Mouse (Mus musculus) megakaryocyte-erythroid progenitor cell, adult 5-6 weeks (primary cell): ENCODE measurements around the gene Cby1. TPM values are rescaled to one million over a fixed set of nuclear protein-coding genes. Genes with fewer than 3 reads are reported as not detected.

Experiments
- ATAC-seq: replicated peaks from 2 replicates; pipeline ENCODE4 v1.8.0; 2016; ENCODE audit warnings: mild to moderate bottlenecking, inconsistent platforms; ENCODE audit not compliant: severe bottlenecking, poor library complexity, low FRiP score, low TSS enrichment
- total RNA-seq, 2 experiments: library from RNA; stranded (forward) in 1 of 2; stranded (reverse) in 1 of 2; fragments of 200-1000, 215-1000 nt in 1 of 2; fragments of >200 nt in 1 of 2; fragmentation: Nextera tagmentation in 1 of 2; gene quantifications; 2 replicates each; pipeline ENCODE4 v1.2.3; 2014 to 2017

Gene Cby1
- total RNA-seq (2014; fragmentation: Nextera tagmentation), result 18.3 and 32.9 TPM in 2 replicates
- total RNA-seq (2017), result 57.0 and 65.7 TPM in 2 replicates

GRCm38 (mm10) chr15:79658531-79659375 is at the start of gene Cby1, which contains the start of gene Fam227a:
Gene Cby1 (plus strand): TSS chr15:79659199.
Gene Fam227a (minus strand): TSS chr15:79658956.
- ATAC-seq, result peak; percentile 89

GRCm38 (mm10) chr15:79609226-79609625 is 49.8 kb upstream of the Cby1 start:
- ATAC-seq, result no peak

- ATAC-seq, result no peak
Observed at GRCm38 (mm10) chr15:79615501-79615900, 43.5 kb upstream of the Cby1 start.

DNA sequence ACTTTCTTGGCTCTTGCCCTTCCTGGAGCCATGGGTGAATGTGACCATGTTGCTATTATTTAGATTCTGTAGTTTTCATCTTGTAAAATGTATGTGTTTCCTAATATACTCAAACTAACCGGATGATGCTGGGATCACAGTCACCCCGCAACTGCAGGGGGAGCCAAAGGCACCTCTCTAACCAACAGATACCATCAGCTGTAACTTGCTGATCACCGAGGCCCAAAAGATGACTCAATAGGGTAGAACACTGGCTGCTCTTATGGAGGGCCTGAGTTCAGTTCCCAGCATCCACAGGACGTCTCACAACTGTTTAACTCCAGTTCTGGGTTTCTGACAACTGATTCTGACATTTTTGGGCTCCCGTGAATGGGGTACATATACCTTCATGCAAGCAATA is 42.3 kb upstream of the Cby1 start:
- no peak for ATAC-seq

- ATAC-seq, result no peak
Observed at GRCm38 (mm10) chr15:79617135-79617534, 41.9 kb upstream of the Cby1 start.

GRCm38 (mm10) chr15:79618456-79618855 is 40.5 kb upstream of the Cby1 start:
- ATAC-seq, result no peak

- ATAC-seq, result no peak
Observed at GRCm38 (mm10) chr15:79619770-79620414, 39.1 kb upstream of the Cby1 start.

DNA sequence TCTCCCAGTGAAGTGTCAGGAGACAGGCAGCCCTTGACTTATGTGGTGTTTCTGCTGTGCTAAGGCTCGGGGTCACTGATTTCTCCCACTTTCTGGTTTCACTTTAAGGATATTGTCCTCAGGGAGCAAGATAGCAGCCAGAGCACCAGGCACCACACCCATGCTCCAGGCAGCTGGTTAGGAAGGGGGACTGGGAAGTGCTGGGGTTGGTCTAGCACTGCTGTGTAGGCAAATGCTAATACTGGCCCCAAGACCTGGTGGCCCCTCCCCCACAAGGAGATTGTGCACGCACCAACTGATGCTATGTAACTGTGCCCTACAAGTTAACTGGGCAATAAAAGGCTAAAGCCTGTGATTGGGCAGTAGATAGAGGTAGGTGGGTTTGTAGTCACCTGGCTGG is 28.5 kb upstream of the Cby1 start:
- no peak for ATAC-seq

GRCm38 (mm10) chr15:79641135-79641817 is 17.7 kb upstream of the Cby1 start:
- no peak for ATAC-seq

DNA sequence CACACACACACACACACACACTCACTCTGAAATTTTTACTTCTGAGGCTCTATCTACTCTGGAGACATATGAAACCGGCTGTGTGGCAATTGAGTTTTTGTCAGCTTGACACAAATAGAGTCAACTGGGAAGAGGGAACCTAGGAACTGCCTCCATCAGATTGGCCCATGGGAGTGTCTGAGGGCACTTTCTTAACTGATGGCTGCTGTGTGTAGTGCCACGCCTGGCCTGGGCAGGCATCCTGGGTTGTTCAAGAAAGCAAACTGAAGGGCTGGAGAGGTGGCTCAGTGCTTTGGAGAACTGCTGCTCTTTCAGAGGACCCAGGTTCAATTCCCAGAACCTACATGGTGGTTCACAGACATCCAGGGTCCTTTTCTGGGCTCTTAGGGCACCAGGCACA is 13.5 kb upstream of the Cby1 start:
- peak; percentile 68 for ATAC-seq

DNA sequence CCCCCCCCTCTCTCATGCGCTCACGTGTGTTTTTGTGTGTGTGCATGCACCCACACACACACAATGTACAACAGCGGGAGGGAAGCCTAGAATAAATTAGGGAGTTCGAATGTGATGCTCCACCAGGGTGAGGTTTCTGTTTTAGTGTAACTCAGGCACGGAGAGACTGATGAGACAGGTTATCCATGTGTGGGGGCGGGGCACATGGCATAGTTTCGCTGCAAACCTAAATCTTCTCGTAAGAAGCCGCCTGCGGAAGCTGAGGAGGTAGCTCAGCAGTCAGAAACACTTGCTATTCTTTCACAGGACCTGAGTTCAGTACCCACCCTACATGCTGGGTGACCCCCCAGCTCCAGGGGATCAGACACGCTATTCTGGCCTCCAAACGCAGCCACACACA is 10.9 kb upstream of the Cby1 start:
- no peak for ATAC-seq

GRCm38 (mm10) chr15:79650569-79650968 is 8.4 kb upstream of the Cby1 start:
- 0 out of 2 replicates have a peak, but pooled peaks have one; percentile 41 for ATAC-seq

- no peak for ATAC-seq
Observed at GRCm38 (mm10) chr15:79651481-79651880, 7.5 kb upstream of the Cby1 start.

- ATAC-seq, result no peak
Observed at GRCm38 (mm10) chr15:79656451-79656850, 2.5 kb upstream of the Cby1 start.

- ATAC-seq, result peak; percentile 62
Observed at GRCm38 (mm10) chr15:79657837-79658530, 1.0 kb upstream of the Cby1 start.

- ATAC-seq, result no peak
Observed at GRCm38 (mm10) chr15:79661852-79662251, 2.9 kb downstream of the Cby1 start.

GRCm38 (mm10) chr15:79664666-79665065 is 5.7 kb downstream of the Cby1 start:
- ATAC-seq, result no peak

- ATAC-seq, result no peak
Observed at GRCm38 (mm10) chr15:79669195-79669594, 10.2 kb downstream of the Cby1 start.

GRCm38 (mm10) chr15:79670249-79670971 is 11.4 kb downstream of the Cby1 start, which contains the start of gene Tomm22:
Gene Tomm22 (plus strand): TSS chr15:79670861.
- peak; percentile 94 for ATAC-seq
